Mouse (Mus musculus) hindlimb bud, embryonic 11.5 days (tissue): ENCODE results near the gene Ccer2.

Experiments used
- DNase-seq: peaks from one replicate; pipeline ENCODE4 v3.0.0-alpha.2; 2012; ENCODE audit warnings: low read depth, low spot score; ENCODE audit errors: extremely low spot score

Gene Ccer2

GRCm38 (mm10) chr7:28749935-28750334 lies 6.0 kb upstream of the Ccer2 start:
- DNase-seq: no peak

GRCm38 (mm10) chr7:28758623-28759022 lies 2.6 kb downstream of the Ccer2 start:
- DNase-seq: no peak

- DNase-seq: no peak
Measured at GRCm38 (mm10) chr7:28761907-28762306, 5.9 kb downstream of the Ccer2 start.

DNA sequence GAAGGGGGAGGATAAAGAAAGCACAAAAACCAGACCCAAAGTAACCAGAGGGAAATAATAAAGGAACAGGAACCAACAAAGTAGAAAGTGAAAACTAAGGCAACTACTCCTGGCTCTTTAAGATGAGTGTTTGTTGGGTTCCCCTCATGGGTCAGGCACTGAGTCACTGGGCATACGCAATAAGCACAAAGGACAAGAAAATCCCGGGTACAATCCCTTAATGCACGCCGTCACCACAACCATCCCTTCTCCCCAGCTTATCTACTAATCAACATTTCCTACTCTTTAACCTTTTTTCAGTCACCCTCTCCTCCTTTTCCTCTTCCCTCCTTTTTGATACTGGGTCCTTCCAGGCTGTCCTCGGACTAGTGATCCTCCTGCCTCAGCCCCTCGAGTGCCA lies 9.2 kb downstream of the Ccer2 start:
- DNase-seq: no peak

- peak; percentile 95 for DNase-seq
Measured at GRCm38 (mm10) chr7:28766173-28766879, 10.4 kb downstream of the Ccer2 start, which contains the start of gene Sirt2. Sirt2 (plus strand) TSS chr7:28766735.

DNA sequence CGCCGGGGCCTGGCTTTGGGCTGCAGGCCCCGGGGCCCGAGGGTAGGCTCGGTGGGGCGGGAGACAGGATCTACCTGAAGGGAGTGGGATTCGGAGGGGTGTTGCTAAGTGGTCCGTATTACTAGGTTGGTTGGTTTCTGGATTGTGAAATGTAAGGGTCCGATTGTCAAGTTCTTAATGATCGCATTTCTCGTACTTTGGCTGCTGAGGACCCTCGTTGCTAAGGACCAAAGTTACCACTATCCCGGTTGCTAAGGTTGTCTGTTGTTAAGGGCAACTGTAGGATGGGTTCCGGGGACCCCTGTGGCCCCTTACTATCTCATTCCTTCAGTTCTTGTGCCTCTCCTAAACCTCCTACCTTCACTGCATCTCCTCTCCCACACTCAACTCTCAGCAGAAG lies 10.9 kb downstream of the Ccer2 start:
- DNase-seq: no peak

DNA sequence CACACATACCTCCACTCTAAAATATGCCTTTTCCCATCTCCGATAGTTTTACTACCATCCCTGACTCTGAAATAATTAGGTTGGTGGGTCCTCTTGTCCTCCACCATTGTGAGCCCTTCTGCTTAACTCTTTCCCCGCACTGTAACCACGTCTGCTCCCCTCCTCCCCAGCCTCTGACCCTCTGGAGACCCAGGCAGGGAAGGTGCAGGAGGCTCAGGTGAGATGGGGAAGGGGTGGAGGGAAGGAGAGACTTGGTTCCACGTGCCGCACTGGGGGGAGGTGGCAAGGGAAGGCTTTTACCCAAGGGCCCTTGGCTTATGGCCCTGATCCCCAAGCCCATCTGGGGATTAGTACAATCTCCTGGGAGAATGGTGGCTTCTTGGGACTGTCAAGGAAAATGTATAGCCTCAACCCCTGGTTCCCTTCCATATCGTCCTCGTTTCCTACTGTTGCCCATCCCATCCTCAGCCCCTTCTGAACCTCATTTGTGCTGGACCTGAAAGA lies 11.5 kb downstream of the Ccer2 start, which contains the start of gene Nfkbib:
Nfkbib (minus strand) TSS at position 51 of the 504 bp plus-strand sequence.
- no peak for DNase-seq

DNA sequence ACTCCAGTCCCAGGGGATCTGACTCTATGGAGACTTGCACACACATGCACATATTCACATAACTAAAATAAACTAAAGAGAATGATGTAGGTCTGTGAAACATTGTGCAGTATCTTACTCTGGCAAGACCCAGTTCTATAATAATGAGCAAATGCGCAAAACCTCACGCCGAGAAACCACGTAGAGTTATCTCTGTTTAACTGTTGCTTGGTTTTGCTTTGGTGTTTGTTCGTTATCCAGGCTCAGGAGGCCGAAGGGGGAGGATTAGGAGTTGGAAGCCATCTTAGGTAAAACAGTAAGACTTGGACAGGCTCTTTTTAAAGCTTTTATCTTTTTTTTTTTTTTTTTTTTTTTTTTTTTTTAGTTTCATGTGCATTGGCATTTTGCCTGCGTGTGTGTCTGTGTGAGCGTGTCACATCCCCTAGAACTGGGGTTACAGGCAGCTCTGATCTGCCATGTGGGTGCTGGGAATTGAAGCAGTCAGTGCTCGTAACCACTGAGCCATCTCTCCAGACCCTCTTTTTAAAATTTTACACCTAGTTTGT lies 13.5 kb downstream of the Ccer2 start:
- DNase-seq: no peak

DNA sequence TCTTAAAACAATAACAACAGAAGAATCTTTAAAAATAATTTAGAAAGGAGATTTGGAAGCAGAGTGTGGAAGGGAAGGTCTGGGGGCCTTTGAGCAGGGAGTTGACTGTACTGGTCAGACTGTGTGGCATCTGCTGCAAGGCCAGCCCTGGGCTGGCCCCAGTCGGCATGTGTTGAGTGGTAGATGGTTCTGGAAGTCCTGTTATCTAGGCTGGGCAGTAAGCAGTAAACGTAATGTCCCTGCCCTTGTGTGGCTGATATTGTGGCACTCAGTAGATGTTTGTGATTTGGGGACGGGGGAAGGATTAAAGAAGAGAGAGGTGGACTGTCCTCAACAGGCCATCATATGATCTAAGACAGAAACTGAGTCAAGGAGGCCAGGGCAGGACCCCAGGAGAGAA lies 14.3 kb downstream of the Ccer2 start:
- no peak for DNase-seq

DNA sequence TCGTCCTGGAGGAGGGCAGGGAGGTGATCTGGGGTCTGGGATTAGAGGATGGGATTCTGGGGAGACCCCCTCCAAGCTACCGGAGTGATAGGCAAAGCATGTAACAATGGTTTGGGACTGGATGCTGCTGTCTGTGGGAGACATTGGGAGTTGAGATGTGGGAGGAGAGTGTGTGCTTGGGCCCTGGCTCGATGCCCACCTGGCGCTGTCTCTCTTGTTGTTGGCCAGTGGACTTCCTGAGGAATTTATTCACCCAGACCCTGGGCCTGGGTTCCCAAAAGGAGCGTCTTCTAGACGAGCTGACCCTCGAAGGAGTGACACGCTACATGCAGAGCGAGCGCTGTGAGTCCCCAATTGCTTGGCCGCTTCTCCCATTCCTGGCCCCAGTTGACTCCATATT lies 15.9 kb downstream of the Ccer2 start:
- no peak for DNase-seq

DNA sequence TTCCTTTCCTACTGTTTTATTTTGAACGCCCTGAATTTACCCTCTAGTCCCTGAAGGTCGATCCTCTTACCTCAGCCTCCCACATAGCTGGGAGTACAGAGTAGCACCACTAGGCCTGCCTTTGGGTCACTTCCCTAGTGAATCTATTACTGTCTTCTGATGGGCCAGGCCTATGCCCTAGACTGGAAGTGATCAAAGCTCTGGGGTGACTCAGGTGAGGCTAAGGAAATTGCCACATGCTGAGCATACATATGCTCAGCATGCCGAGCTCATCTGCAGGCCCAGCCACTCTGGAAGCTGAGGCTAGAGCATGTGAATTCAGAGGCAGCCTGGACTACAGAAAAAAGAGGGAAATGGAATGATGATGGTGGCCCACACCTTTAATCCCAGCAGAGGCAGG lies 17.2 kb downstream of the Ccer2 start:
- DNase-seq: no peak

DNA sequence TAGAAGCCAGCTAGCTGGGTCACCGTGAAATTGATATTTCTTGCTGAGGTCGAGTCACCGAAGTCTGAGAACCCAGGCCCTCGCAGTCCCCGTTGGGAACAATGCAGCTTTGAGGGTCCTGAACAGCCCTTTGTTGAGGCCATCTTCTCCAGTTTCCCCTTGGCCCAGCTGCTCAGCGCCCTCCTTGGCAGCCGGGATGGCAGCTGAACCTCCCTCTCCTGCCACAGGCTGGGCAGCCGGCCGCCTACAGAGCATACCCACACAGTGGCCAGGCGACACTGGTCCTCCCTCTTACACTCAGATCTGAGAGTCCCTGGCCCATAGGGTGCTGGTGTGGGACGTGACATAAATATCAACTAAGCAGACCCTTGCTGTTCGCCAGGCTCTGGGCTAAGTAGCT lies 18.2 kb downstream of the Ccer2 start:
- no peak for DNase-seq

GRCm38 (mm10) chr7:28775129-28775528 lies 19.2 kb downstream of the Ccer2 start:
- DNase-seq: no peak

DNA sequence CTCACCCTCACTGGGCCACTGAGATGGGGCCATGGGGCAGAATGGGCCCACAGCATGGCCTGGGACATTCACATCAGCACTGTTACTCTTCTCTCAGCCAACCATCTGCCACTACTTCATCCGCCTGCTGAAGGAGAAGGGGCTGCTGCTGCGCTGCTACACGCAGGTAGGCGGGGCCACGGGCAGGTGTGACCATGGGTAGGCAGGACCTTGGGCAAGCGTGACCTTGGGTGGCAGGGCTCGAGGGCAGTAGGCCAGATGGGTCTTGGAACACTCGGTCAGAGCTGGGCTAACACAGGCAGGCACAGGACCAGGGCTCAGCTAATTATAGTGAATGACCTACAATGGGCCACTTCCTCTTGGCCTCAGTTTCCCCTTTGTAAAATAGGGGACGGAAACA lies 22.9 kb downstream of the Ccer2 start:
- no peak for DNase-seq

GRCm38 (mm10) chr7:28780067-28780658 lies 24.2 kb downstream of the Ccer2 start:
- DNase-seq: peak; percentile 81

DNA sequence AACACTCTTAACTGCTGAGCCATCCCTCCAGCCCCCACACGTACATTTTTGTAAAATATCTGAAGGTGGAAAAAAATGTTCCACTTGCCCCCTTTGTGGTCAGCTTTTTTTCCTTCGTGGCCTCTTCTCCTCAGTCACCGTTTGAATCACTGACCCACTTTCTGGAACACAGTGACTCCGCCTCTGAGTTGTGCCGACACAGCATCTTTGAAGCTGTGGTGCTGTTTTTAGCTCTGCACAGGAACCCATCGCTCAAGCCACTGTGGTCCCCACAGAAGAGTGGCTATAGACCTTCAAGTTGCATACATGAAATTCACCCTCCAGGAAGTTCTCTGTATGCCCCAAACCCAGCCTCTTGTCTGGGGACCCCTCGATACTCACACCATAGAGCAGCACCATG lies 24.9 kb downstream of the Ccer2 start:
- no peak for DNase-seq

DNA sequence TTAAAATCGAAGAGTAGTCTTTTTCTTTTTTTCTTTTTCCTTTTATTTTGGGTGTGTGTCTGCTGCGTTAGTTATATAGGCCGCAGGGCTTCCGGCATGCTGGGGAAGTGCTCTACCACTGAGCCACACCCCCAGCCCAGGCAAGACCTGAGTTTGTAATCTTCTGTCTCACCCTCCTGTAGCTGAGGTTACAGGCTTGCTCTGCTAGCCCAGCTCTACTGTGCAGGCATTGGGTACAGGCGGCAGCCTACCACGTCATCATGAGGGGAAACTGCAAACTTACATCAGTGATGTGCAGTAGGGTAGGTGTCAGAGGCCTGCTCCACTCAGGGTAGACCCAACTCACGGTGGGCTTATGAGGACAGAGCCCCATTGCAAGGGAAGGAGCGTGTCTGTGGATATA lies 25.3 kb downstream of the Ccer2 start:
- DNase-seq: no peak

DNA sequence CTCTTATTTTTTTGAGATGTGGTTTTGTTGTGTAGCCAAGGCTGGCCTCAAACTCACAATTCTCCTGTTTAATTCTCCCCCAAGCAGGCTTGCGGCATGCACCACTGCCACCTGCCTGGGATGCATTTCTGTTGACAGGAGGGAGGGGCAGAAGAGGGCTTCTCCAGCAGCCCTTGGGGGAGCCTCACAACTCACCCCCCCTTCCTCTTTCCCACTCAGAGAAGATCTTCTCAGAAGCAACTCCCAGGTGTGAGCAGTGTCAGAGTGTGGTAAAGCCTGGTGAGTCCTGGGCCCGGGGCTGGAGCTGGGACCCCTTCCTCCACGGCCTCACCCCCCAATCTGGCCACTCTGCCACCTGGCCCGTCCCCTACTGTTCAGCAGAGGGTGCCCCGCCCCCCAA lies 29.2 kb downstream of the Ccer2 start:
- DNase-seq: no peak

- no peak for DNase-seq
Measured at GRCm38 (mm10) chr7:28787884-28788283, 31.9 kb downstream of the Ccer2 start.

GRCm38 (mm10) chr7:28788307-28789195 lies 32.6 kb downstream of the Ccer2 start, which contains the start of gene Rinl:
Rinl (plus strand) TSS chr7:28788969.
- no peak for DNase-seq

- no peak for DNase-seq
Measured at GRCm38 (mm10) chr7:28789235-28789634, 33.3 kb downstream of the Ccer2 start.
